Mouse (Mus musculus) CH12.LX (cell line): ENCODE results near the gene Vps9d1. TPM values are rescaled to one million over a fixed set of nuclear protein-coding genes. Genes with fewer than 3 reads are reported as not detected.
A peak's percentile ranks its signal among the peaks of the same experiment; 100 is the strongest.

Experiments
- DNase-seq: peaks from one replicate; pipeline ENCODE4 v3.0.0-alpha.2; 2013; ENCODE audit errors: extremely low read depth
- H3K27ac ChIP-seq: 2 replicates; pipeline ENCODE4 v1.5.1; 2012; ENCODE audit warnings: low read depth, mild to moderate bottlenecking, control low read depth, moderate library complexity; ENCODE audit not compliant: insufficient read depth
- H3K27me3 ChIP-seq: replicated peaks from 2 replicates; pipeline ENCODE3; 2012; ENCODE audit warnings: inconsistent platforms
- H3K36me3 ChIP-seq, 2 experiments: replicated peaks in 1 of 2; 2 replicates each; pipeline versions ENCODE3 to v1.6.1; 2012; ENCODE audit warnings: inconsistent platforms in 1 of 2, low read length in 1 of 2, mild to moderate bottlenecking in 1 of 2, mixed read lengths in 1 of 2, moderate library complexity in 1 of 2; ENCODE audit not compliant: control insufficient read depth in 1 of 2, insufficient read depth in 1 of 2
- H3K4me1 ChIP-seq, 2 experiments: 2 replicates each; pipeline ENCODE4 v1.6.1; 2012; ENCODE audit warnings: inconsistent platforms in 1 of 2, moderate library complexity in 1 of 2; ENCODE audit not compliant: insufficient read depth in 2 of 2, control insufficient read depth in 1 of 2
- H3K4me2 ChIP-seq: 2 replicates; pipeline ENCODE4 v1.6.1; 2012; ENCODE audit warnings: low read depth, mild to moderate bottlenecking, control low read depth; ENCODE audit not compliant: poor library complexity, insufficient read depth, severe bottlenecking
- H3K4me3 ChIP-seq, 3 experiments: fragments of 150-350 bp in 1 of 3; sonication (generic) in 1 of 3; replicated peaks in 1 of 3; 2 replicates each; pipeline versions ENCODE3 to v1.5.1; 2011 to 2012; ENCODE audit warnings: low read depth in 2 of 3, low read length in 2 of 3, mild to moderate bottlenecking in 2 of 3, moderate library complexity in 2 of 3, control low read depth in 1 of 3, improper control_type of control experiment in 1 of 3, inconsistent platforms in 1 of 3, mixed read lengths in 1 of 3; ENCODE audit not compliant: poor library complexity in 1 of 3
- H3K79me2 ChIP-seq: replicated peaks from 2 replicates; pipeline ENCODE4 v1.6.1; 2012; ENCODE audit warnings: mild to moderate bottlenecking, moderate library complexity; ENCODE audit not compliant: control insufficient read depth, poor library complexity, insufficient read depth, severe bottlenecking; ENCODE audit errors: extremely low read depth
- H3K9ac ChIP-seq: 2 replicates; pipeline ENCODE4 v1.6.1; 2012; ENCODE audit warnings: low read depth, mild to moderate bottlenecking, control low read depth, moderate library complexity; ENCODE audit not compliant: insufficient read depth
- H3K9me3 ChIP-seq: replicated peaks from 2 replicates; pipeline ENCODE3; 2012; ENCODE audit warnings: low read length, inconsistent platforms, mixed read lengths
- BHLHE40 ChIP-seq: IDR thresholded peaks from 2 replicates; pipeline ENCODE4 v1.6.1; 2011; ENCODE audit warnings: mild to moderate bottlenecking, low read depth, low read length, improper control_type of control experiment
- CTCF ChIP-seq, 2 experiments: IDR thresholded peaks in 1 of 2; conservative IDR thresholded peaks in 1 of 2; 2 replicates each; pipeline ENCODE4 v1.5.1; 2011 to 2012; ENCODE audit warnings: low read depth in 2 of 2, low read length in 2 of 2, improper control_type of control experiment in 1 of 2, inconsistent platforms in 1 of 2, mild to moderate bottlenecking in 1 of 2, moderate library complexity in 1 of 2
- E2F4 ChIP-seq: IDR thresholded peaks from 2 replicates; pipeline ENCODE4 v1.6.1; 2011; ENCODE audit warnings: low read depth, low read length, improper control_type of control experiment; ENCODE audit not compliant: insufficient replicate concordance
- ELF1 ChIP-seq: IDR thresholded peaks from 2 replicates; pipeline ENCODE4 v1.6.1; 2014; ENCODE audit warnings: low read depth, mild to moderate bottlenecking, inconsistent platforms, low read length, improper control_type of control experiment
- ETS1 ChIP-seq: conservative IDR thresholded peaks from 2 replicates; pipeline ENCODE4 v1.6.1; 2012; ENCODE audit warnings: low read depth, mild to moderate bottlenecking, inconsistent platforms, low read length, improper control_type of control experiment, moderate library complexity
- GABPA ChIP-seq: IDR thresholded peaks from 2 replicates; pipeline ENCODE4 v1.6.1; 2012; ENCODE audit warnings: low read depth, low read length, improper control_type of control experiment, inconsistent platforms; ENCODE audit not compliant: insufficient replicate concordance
- KAT2A ChIP-seq: IDR thresholded peaks from 2 replicates; pipeline ENCODE4 v1.6.1; 2012; ENCODE audit warnings: low read length, improper control_type of control experiment, inconsistent platforms; ENCODE audit not compliant: insufficient replicate concordance
- MEF2A ChIP-seq: IDR thresholded peaks from 2 replicates; pipeline ENCODE4 v1.6.1; 2014; ENCODE audit warnings: low read depth, mild to moderate bottlenecking, inconsistent platforms, low read length, improper control_type of control experiment, borderline replicate concordance
- NRF1 ChIP-seq: IDR thresholded peaks from 2 replicates; pipeline ENCODE4 v1.6.1; 2014; ENCODE audit warnings: low read depth, mild to moderate bottlenecking, inconsistent platforms, low read length, improper control_type of control experiment, moderate library complexity
- POLR2A ChIP-seq: IDR thresholded peaks from 2 replicates; pipeline ENCODE4 v1.6.1; 2011; ENCODE audit warnings: low read depth, mild to moderate bottlenecking, improper control_type of control experiment, low read length
- POLR2AphosphoS2 ChIP-seq: IDR thresholded peaks from 2 replicates; pipeline ENCODE4 v1.6.1; 2011; ENCODE audit warnings: low read depth, low read length, improper control_type of control experiment
- RAD21 ChIP-seq: IDR thresholded peaks from 2 replicates; pipeline ENCODE4 v1.6.1; 2011; ENCODE audit warnings: low read depth, mild to moderate bottlenecking, low read length, improper control_type of control experiment, moderate library complexity
- SMC3 ChIP-seq: IDR thresholded peaks from 2 replicates; pipeline ENCODE4 v1.6.1; 2011; ENCODE audit warnings: low read depth, low read length, improper control_type of control experiment
- TCF12 ChIP-seq: IDR thresholded peaks from 2 replicates; pipeline ENCODE4 v1.6.1; 2014; ENCODE audit warnings: low read depth, mild to moderate bottlenecking, inconsistent platforms, low read length, improper control_type of control experiment
- UBTF ChIP-seq: IDR thresholded peaks from 2 replicates; pipeline ENCODE4 v1.6.1; 2012; ENCODE audit warnings: low read depth, mild to moderate bottlenecking, inconsistent platforms, low read length, improper control_type of control experiment, moderate library complexity
- USF1 ChIP-seq: IDR thresholded peaks from 2 replicates; pipeline ENCODE4 v1.6.1; 2014; ENCODE audit warnings: low read depth, mild to moderate bottlenecking, inconsistent platforms, low read length, improper control_type of control experiment
- USF2 ChIP-seq: conservative IDR thresholded peaks from 2 replicates; pipeline ENCODE4 v1.6.1; 2011; ENCODE audit warnings: low read depth, low read length, improper control_type of control experiment
- ZC3H11A ChIP-seq: IDR thresholded peaks from 2 replicates; pipeline ENCODE4 v1.6.1; 2012; ENCODE audit warnings: low read depth, mild to moderate bottlenecking, inconsistent platforms, low read length, improper control_type of control experiment
- ZKSCAN1 ChIP-seq: IDR thresholded peaks from 2 replicates; pipeline ENCODE4 v1.6.1; 2012; ENCODE audit warnings: low read depth, inconsistent platforms, low read length, improper control_type of control experiment, borderline replicate concordance
- dilution Hi-C: fragments of 300-500 bp; cut with MboI; formaldehyde crosslinking; loops from 2 replicates; pipeline ENCODE4 v1.14.3; 2020; ENCODE audit warnings: low sequenced_read_pairs; ENCODE audit not compliant: extremely low pct_unique_long_range_greater_than_20kb, extremely low pct_ligation_motif_present
- in situ Hi-C: fragments of 300-500 bp; cut with MboI; formaldehyde crosslinking; loops from 3 replicates; pipeline ENCODE4 v1.14.3; 2019; ENCODE audit warnings: low sequenced_read_pairs, low pct_ligation_motif_present, low pct_unique_long_range_greater_than_20kb, mixed read lengths
- polyA plus RNA-seq: library from polyadenylated mRNA; unstranded; fragments of >175 nt; gene quantifications from 2 replicates; pipeline ENCODE4 v1.2.1, GENCODE M21; 2012; ENCODE audit warnings: low read depth; ENCODE audit not compliant: insufficient read length
- total RNA-seq, 2 experiments: library from RNA; depleted of rRNA; stranded (reverse); fragments of 300-350 nt in 1 of 2; fragments of >200 nt in 1 of 2; gene quantifications; 2 replicates each; pipeline ENCODE4 v1.2.3; 2012 to 2014

Gene Vps9d1
- total and polyA plus RNA-seq, 3 experiments: 2.8 to 9.7 (median 5.5) TPM

DNA sequence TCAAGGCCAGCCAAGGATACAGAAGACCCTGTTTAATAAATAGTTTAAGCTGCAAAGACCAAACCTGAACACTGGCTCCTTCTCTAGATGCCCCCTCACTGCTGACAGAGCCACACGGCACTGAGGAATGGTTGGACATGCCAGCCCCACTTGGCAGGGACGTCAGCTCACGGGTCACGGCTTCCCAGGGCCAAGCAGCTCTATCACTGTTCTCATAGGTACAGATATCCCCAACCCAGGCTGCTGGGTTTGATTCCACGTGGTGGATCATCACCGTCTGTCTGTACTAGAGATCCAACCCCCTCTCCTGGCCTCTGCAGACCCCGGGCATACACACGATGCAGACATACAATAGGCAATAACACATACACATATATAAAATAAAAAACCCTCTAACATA, 36.5 kb upstream of the Vps9d1 start:
- TF ChIP-seq E2F4 (no peak), POLR2A (no peak), KAT2A (no peak), UBTF (no peak), ZC3H11A (no peak), GABPA (no peak), ETS1 (no peak), MEF2A (no peak), USF1 (no peak), TCF12 (no peak), CTCF (conservative IDR thresholded peaks at IDR 0.05 in 1 of 2, IDR thresholded peaks at IDR 0.05 in 1 of 2; ENCODE audit: low read depth in 2 of 2, low read length in 2 of 2) (no peak), USF2 (no peak)
- TF ChIP-seq, all 38 proteins: peak for 0
- no peak overlapping the region for H3K27ac ChIP-seq
- in situ Hi-C loops: no loop called here
- H3K9me3 ChIP-seq: no peaks in the 10 kb centered on the region
- H3K4me3 ChIP-seq: no peak overlapping the region
- H3K27me3 ChIP-seq: no peaks in the 10 kb centered on the region
- H3K79me2 ChIP-seq: no peaks in the 10 kb centered on the region
- H3K9ac ChIP-seq: no peak overlapping the region
- dilution Hi-C loops: no loop called here
- peaks cover 9 to 17% of the 10 kb centered on the region in 2 experiments; a peak in 3 of 4 replicates for H3K4me1 ChIP-seq
- H3K36me3 ChIP-seq: peaks cover 41 to 90% of the 10 kb centered on the region in 2 experiments
- DNase-seq: no peak
- no peak overlapping the region for H3K4me2 ChIP-seq

DNA sequence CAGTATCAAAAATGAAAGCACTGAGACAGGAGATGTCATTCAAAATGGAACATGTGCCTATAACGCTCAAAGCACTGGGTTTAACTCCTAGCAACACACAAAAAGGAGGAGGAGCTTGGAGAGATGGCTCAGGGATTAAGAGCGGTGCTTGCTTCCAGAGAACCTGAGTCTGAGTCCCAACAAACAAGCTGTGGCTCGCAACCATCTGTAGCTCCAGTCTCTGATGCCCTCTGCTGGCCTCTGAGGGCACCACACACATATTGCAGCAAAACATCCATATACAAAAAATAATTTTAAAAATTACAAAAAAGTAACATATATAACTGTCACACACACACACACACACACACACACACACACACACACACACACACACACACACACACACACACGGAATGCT, 36.0 kb upstream of the Vps9d1 start:
- TF ChIP-seq GABPA (no peak), POLR2AphosphoS2 (no peak), SMC3 (peak; percentile 54), UBTF (no peak), CTCF (conservative IDR thresholded peaks at IDR 0.05 in 1 of 2, IDR thresholded peaks at IDR 0.05 in 1 of 2; ENCODE audit: low read depth in 2 of 2, low read length in 2 of 2) (peak; percentile 30 to 77; a peak in 3 of 4 replicates), RAD21 (peak; percentile 75), ZKSCAN1 (no peak), BHLHE40 (no peak), ELF1 (no peak), NRF1 (no peak)
- DNase-seq: peak; percentile 37
- Histone ChIP-seq H3K4me3 (no peak overlapping the region), H3K79me2 (no peaks in the 10 kb centered on the region), H3K9me3 (no peaks in the 10 kb centered on the region), H3K36me3 (peaks cover 40 to 87% of the 10 kb centered on the region in 2 experiments), H3K27me3 (no peaks in the 10 kb centered on the region), H3K4me2 (no peak overlapping the region), H3K4me1 (peaks cover 9 to 17% of the 10 kb centered on the region in 2 experiments; a peak in 3 of 4 replicates), H3K9ac (no peak overlapping the region), H3K27ac (no peak overlapping the region)
- dilution Hi-C loops: no loop called here
- in situ Hi-C loops: no loop called here
